Mouse (Mus musculus) adrenal gland, adult (tissue): ENCODE data around the gene Rab20.
"Not testable (repeated sequence)": the region's sequence is repeated elsewhere in the genome, so short reads cannot be mapped to it uniquely, and the experiment has no call there.

ENCODE experiments used
- DNase-seq, 2 experiments: peaks; one replicate each; pipeline ENCODE4 v3.0.0; 2022 to 2023; ENCODE audit warnings: low spot score in 1 of 2; ENCODE audit not compliant: inconsistent age in 2 of 2

Gene Rab20

GRCm38 (mm10) chr8:11481876-11482275, 3.4 kb upstream of the Rab20 start:
- no peak for DNase-seq

GRCm38 (mm10) chr8:11479591-11479990, 1.1 kb upstream of the Rab20 start:
- no peak for DNase-seq

GRCm38 (mm10) chr8:11478807-11479527, 457 bp upstream of the Rab20 start:
- DNase-seq: peak in 1 of 2 experiments; percentile 56

GRCm38 (mm10) chr8:11477178-11477553, 1.3 kb downstream of the Rab20 start:
- no peak for DNase-seq

- peak; percentile 88 to 95 for DNase-seq
These were observed 2.0 kb downstream of the Rab20 start for GRCm38 (mm10) chr8:11476338-11477177.

- peak in 1 of 2 experiments; percentile 52 for DNase-seq
These were observed 2.6 kb downstream of the Rab20 start for GRCm38 (mm10) chr8:11475876-11476275.

- DNase-seq: no peak
These were observed 3.1 kb downstream of the Rab20 start for GRCm38 (mm10) chr8:11475397-11475796.

GRCm38 (mm10) chr8:11473072-11473471, 5.4 kb downstream of the Rab20 start:
- DNase-seq: no peak

GRCm38 (mm10) chr8:11471309-11471708, 7.2 kb downstream of the Rab20 start:
- DNase-seq: no peak

GRCm38 (mm10) chr8:11470694-11471093, 7.8 kb downstream of the Rab20 start:
- no peak for DNase-seq

- DNase-seq: peak in 1 of 2 experiments; percentile 76
These were observed 9.4 kb downstream of the Rab20 start for GRCm38 (mm10) chr8:11469095-11469494.

- DNase-seq: not testable (repeated sequence)
These were observed 12.0 kb downstream of the Rab20 start for GRCm38 (mm10) chr8:11466528-11466927.

GRCm38 (mm10) chr8:11465619-11466018, 12.9 kb downstream of the Rab20 start:
- no peak for DNase-seq

- peak in 1 of 2 experiments; percentile 43 for DNase-seq
These were observed 13.9 kb downstream of the Rab20 start for GRCm38 (mm10) chr8:11464707-11464964.

GRCm38 (mm10) chr8:11463889-11464706, 14.4 kb downstream of the Rab20 start:
- DNase-seq: peak; percentile 72 to 83

- no peak for DNase-seq
These were observed 15.0 kb downstream of the Rab20 start for GRCm38 (mm10) chr8:11463541-11463888.

GRCm38 (mm10) chr8:11462641-11463040, 15.9 kb downstream of the Rab20 start:
- DNase-seq: no peak

GRCm38 (mm10) chr8:11461847-11462246, 16.7 kb downstream of the Rab20 start:
- peak; percentile 86 to 87 for DNase-seq

- peak; percentile 62 to 72 for DNase-seq
These were observed 17.6 kb downstream of the Rab20 start for GRCm38 (mm10) chr8:11460934-11461333.

GRCm38 (mm10) chr8:11459016-11459415, 19.5 kb downstream of the Rab20 start:
- peak in 1 of 2 experiments; percentile 75 for DNase-seq

GRCm38 (mm10) chr8:11457981-11458836, 20.3 kb downstream of the Rab20 start:
- peak in 1 of 2 experiments; percentile 35 for DNase-seq
